Mouse (Mus musculus): ENCODE results near the gene Atrip. TPM values are rescaled to one million over a fixed set of nuclear protein-coding genes. Genes with fewer than 3 reads are reported as not detected.

Atrip gene
- polyA plus RNA-seq, 1 experiment from 2014 or later: 26.0 TPM

DNA sequence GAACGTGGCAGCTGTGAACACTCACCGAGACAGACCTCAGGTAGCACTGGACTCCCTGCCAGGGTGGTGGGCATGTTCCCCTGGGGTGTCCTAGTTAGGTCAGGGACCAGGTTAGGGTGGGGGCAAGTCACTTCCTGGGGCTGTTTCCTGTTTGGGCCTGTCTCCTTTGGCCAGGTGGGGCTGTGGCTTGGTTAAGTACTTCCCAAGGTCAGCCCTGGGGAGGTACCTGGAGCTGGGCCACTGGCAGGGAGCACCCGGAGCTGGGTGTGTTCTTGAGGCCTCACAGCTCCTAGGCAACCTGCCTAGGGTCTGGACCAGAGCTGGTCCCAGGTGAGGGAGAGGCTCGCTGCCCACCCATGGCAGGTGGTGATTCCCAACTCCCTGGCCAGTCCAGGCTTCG, 45.0 kb downstream of the Atrip start:
- WGBS: 86% methylated on average over 5 of the region's 5 CpGs
- Histone ChIP-seq H3K36me3 (ENCODE audit: control insufficient read depth, insufficient read depth, low read length) (no peaks in the 10 kb centered on the region), H3K9me3 (ENCODE audit: control insufficient read depth, low read length) (no peaks in the 10 kb centered on the region), H3K27me3 (ENCODE audit: control insufficient read depth, insufficient read depth, low read length) (no peaks in the 10 kb centered on the region), H3K4me1 (replicated peaks; ENCODE audit: control insufficient read depth, insufficient read depth, low read length) (no peaks in the 10 kb centered on the region), H3K4me3 (ENCODE audit: low read depth, low read length) (no peak overlapping the region), H3K4me2 (replicated peaks; ENCODE audit: low read depth, low read length) (no peak overlapping the region), H3K9ac (ENCODE audit: low read depth, low read length) (no peak overlapping the region), H3K27ac (ENCODE audit: low read depth, low read length) (no peak overlapping the region)
- DNase-seq (ENCODE audit: low spot score) (no peak), ATAC-seq (ENCODE audit: low FRiP score) (no peak)

DNA sequence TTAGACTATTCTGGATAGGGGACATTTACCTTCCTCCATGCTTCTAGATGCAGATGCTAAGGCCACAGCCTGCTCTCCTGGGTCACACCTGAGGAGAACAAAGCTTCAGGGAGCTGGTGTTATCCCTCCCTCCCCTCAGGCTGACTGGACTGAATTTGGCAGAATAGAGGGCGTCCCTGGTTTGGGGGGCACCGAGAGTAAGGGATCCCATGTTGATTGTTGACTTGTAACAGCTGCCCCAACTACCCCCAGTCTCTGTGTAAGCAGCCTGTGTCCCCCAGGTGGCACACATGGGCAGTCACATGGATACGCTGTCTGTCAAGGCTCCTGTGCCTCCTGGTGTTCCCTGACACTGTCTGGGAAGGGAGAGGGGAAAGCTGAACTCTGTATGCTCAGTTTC, 45.5 kb downstream of the Atrip start:
- no peaks in the 10 kb centered on the region for H3K27me3 ChIP-seq (ENCODE audit: control insufficient read depth, insufficient read depth, low read length)
- no peak overlapping the region for H3K27ac ChIP-seq (ENCODE audit: low read depth, low read length)
- ATAC-seq (ENCODE audit: low FRiP score): no peak
- WGBS: 80% methylated on average over 3 of the region's 3 CpGs
- H3K36me3 ChIP-seq (ENCODE audit: control insufficient read depth, insufficient read depth, low read length): no peaks in the 10 kb centered on the region
- H3K4me3 ChIP-seq (ENCODE audit: low read depth, low read length): no peak overlapping the region
- no peaks in the 10 kb centered on the region for H3K9me3 ChIP-seq (ENCODE audit: control insufficient read depth, low read length)
- no peak overlapping the region for H3K9ac ChIP-seq (ENCODE audit: low read depth, low read length)
- H3K4me2 ChIP-seq (replicated peaks; ENCODE audit: low read depth, low read length): no peak overlapping the region
- DNase-seq (ENCODE audit: low spot score): no peak
- no peaks in the 10 kb centered on the region for H3K4me1 ChIP-seq (replicated peaks; ENCODE audit: control insufficient read depth, insufficient read depth, low read length)

- H3K27me3 ChIP-seq (ENCODE audit: control insufficient read depth, insufficient read depth, low read length): no peaks in the 10 kb centered on the region
- 92% methylated on average over 8 of the region's 8 CpGs for WGBS
- ATAC-seq (ENCODE audit: low FRiP score) (no peak), DNase-seq (ENCODE audit: low spot score) (no peak)
- H3K4me1 ChIP-seq (replicated peaks; ENCODE audit: control insufficient read depth, insufficient read depth, low read length): no peaks in the 10 kb centered on the region
- no peaks in the 10 kb centered on the region for H3K36me3 ChIP-seq (ENCODE audit: control insufficient read depth, insufficient read depth, low read length)
- no peak overlapping the region for H3K9ac ChIP-seq (ENCODE audit: low read depth, low read length)
- no peak overlapping the region for H3K4me3 ChIP-seq (ENCODE audit: low read depth, low read length)
- H3K9me3 ChIP-seq (ENCODE audit: control insufficient read depth, low read length): no peaks in the 10 kb centered on the region
- no peak overlapping the region for H3K27ac ChIP-seq (ENCODE audit: low read depth, low read length)
- H3K4me2 ChIP-seq (replicated peaks; ENCODE audit: low read depth, low read length): no peak overlapping the region
Measured at GRCm38 (mm10) chr9:109027521-109027920, 46.4 kb downstream of the Atrip start.

GRCm38 (mm10) chr9:109022866-109023685, 50.8 kb downstream of the Atrip start:
- no peaks in the 10 kb centered on the region for H3K4me1 ChIP-seq (replicated peaks; ENCODE audit: control insufficient read depth, insufficient read depth, low read length)
- ATAC-seq (ENCODE audit: low FRiP score): no peak
- H3K4me3 ChIP-seq (ENCODE audit: low read depth, low read length): no peak overlapping the region
- no peak overlapping the region for H3K27ac ChIP-seq (ENCODE audit: low read depth, low read length)
- no peaks in the 10 kb centered on the region for H3K27me3 ChIP-seq (ENCODE audit: control insufficient read depth, insufficient read depth, low read length)
- H3K9me3 ChIP-seq (ENCODE audit: control insufficient read depth, low read length): no peaks in the 10 kb centered on the region
- no peak for DNase-seq (ENCODE audit: low spot score)
- H3K36me3 ChIP-seq (ENCODE audit: control insufficient read depth, insufficient read depth, low read length): no peaks in the 10 kb centered on the region
- 93% methylated on average over 17 of the region's 17 CpGs for WGBS
- no peak overlapping the region for H3K4me2 ChIP-seq (replicated peaks; ENCODE audit: low read depth, low read length)
- no peak overlapping the region for H3K9ac ChIP-seq (ENCODE audit: low read depth, low read length)

DNA sequence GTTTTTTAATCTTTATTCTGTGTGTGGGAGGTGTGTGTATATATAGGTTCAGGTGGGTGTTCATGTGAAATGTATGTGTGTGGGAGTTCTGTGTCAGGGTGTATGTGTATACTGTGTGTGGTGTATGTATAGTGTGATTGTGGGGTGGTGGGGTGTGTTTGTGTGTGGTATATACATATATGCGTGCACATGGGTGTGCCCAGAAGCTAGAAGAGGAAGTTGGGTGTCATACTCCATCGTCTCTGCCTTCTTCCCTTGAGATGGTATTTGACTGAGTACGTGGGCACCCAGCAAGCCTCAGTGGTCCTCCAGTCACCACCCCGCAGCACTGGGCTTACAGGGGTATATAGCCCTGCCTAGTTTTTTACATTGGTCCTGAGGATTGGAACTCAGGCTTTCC, 52.5 kb downstream of the Atrip start:
- Histone ChIP-seq H3K4me2 (replicated peaks; ENCODE audit: low read depth, low read length) (no peak overlapping the region), H3K27me3 (ENCODE audit: control insufficient read depth, insufficient read depth, low read length) (no peaks in the 10 kb centered on the region), H3K9me3 (ENCODE audit: control insufficient read depth, low read length) (no peaks in the 10 kb centered on the region), H3K4me3 (ENCODE audit: low read depth, low read length) (no peak overlapping the region), H3K27ac (ENCODE audit: low read depth, low read length) (no peak overlapping the region), H3K36me3 (ENCODE audit: control insufficient read depth, insufficient read depth, low read length) (no peaks in the 10 kb centered on the region), H3K9ac (ENCODE audit: low read depth, low read length) (no peak overlapping the region), H3K4me1 (replicated peaks; ENCODE audit: control insufficient read depth, insufficient read depth, low read length) (no peaks in the 10 kb centered on the region)
- ATAC-seq (ENCODE audit: low FRiP score): no peak
- 94% methylated on average over 4 of the region's 4 CpGs for WGBS
- no peak for DNase-seq (ENCODE audit: low spot score)

DNA sequence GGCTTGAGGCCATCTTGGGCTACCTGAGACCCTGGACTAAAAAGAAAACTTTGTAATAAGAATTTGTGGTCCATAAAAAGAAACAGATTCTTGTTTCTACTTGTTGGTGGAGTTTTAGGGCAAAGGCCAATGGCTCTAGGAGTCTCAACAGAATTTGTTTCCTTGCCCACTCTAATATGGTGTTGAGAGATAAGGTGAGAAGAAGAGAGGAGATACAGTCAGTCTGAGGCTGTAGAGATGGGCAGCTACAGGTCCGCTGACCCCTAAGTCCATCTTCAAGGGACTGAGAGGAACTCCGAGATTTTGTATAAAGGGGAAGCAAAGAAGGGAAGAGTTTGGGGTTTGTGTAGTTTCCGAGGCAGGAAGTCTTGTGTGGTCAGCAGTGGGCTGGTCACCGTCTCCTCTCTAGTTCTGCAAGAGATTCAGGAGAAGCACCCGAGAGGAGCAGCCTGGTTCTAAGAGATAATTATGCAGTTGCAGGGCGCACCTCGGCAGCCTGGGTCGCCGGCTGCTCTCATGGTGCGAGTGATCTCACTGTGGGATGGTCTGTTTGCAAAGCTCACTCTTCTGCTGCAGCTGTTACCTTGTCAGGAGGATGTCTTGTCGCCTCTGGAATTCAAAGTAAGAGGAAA, 56.8 kb downstream of the Atrip start:
- no peaks in the 10 kb centered on the region for H3K9me3 ChIP-seq (ENCODE audit: control insufficient read depth, low read length)
- ATAC-seq (ENCODE audit: low FRiP score): no peak
- no peaks in the 10 kb centered on the region for H3K4me1 ChIP-seq (replicated peaks; ENCODE audit: control insufficient read depth, insufficient read depth, low read length)
- H3K4me3 ChIP-seq (ENCODE audit: low read depth, low read length): no peak overlapping the region
- no peak overlapping the region for H3K9ac ChIP-seq (ENCODE audit: low read depth, low read length)
- no peaks in the 10 kb centered on the region for H3K36me3 ChIP-seq (ENCODE audit: control insufficient read depth, insufficient read depth, low read length)
- WGBS: 69% methylated on average over 11 of the region's 11 CpGs
- no peak for DNase-seq (ENCODE audit: low spot score)
- no peak overlapping the region for H3K27ac ChIP-seq (ENCODE audit: low read depth, low read length)
- no peak overlapping the region for H3K4me2 ChIP-seq (replicated peaks; ENCODE audit: low read depth, low read length)
- H3K27me3 ChIP-seq (ENCODE audit: control insufficient read depth, insufficient read depth, low read length): no peaks in the 10 kb centered on the region

GRCm38 (mm10) chr9:109015397-109015796, 58.5 kb downstream of the Atrip start:
- H3K9ac ChIP-seq (ENCODE audit: low read depth, low read length): no peak overlapping the region
- DNase-seq (ENCODE audit: low spot score): no peak
- WGBS: 81% methylated on average over 8 of the region's 8 CpGs
- H3K27me3 ChIP-seq (ENCODE audit: control insufficient read depth, insufficient read depth, low read length): no peaks in the 10 kb centered on the region
- H3K9me3 ChIP-seq (ENCODE audit: control insufficient read depth, low read length): no peaks in the 10 kb centered on the region
- H3K36me3 ChIP-seq (ENCODE audit: control insufficient read depth, insufficient read depth, low read length): no peaks in the 10 kb centered on the region
- H3K4me3 ChIP-seq (ENCODE audit: low read depth, low read length): no peak overlapping the region
- ATAC-seq (ENCODE audit: low FRiP score): no peak
- no peaks in the 10 kb centered on the region for H3K4me1 ChIP-seq (replicated peaks; ENCODE audit: control insufficient read depth, insufficient read depth, low read length)
- H3K27ac ChIP-seq (ENCODE audit: low read depth, low read length): no peak overlapping the region
- no peak overlapping the region for H3K4me2 ChIP-seq (replicated peaks; ENCODE audit: low read depth, low read length)

GRCm38 (mm10) chr9:109010316-109010690, 63.6 kb downstream of the Atrip start:
- DNase-seq (ENCODE audit: low spot score) (no peak), ATAC-seq (ENCODE audit: low FRiP score) (no peak)
- no peak overlapping the region for H3K4me2 ChIP-seq (replicated peaks; ENCODE audit: low read depth, low read length)
- no peaks in the 10 kb centered on the region for H3K36me3 ChIP-seq (ENCODE audit: control insufficient read depth, insufficient read depth, low read length)
- H3K27ac ChIP-seq (ENCODE audit: low read depth, low read length): no peak overlapping the region
- H3K4me3 ChIP-seq (ENCODE audit: low read depth, low read length): no peak overlapping the region
- H3K9ac ChIP-seq (ENCODE audit: low read depth, low read length): no peak overlapping the region
- H3K9me3 ChIP-seq (ENCODE audit: control insufficient read depth, low read length): no peaks in the 10 kb centered on the region
- WGBS: 86% methylated on average over 14 of the region's 14 CpGs
- H3K27me3 ChIP-seq (ENCODE audit: control insufficient read depth, insufficient read depth, low read length): no peaks in the 10 kb centered on the region
- no peaks in the 10 kb centered on the region for H3K4me1 ChIP-seq (replicated peaks; ENCODE audit: control insufficient read depth, insufficient read depth, low read length)

Measured in hindbrain, embryonic 11.5 days (tissue).